In the genomic region with DNA sequence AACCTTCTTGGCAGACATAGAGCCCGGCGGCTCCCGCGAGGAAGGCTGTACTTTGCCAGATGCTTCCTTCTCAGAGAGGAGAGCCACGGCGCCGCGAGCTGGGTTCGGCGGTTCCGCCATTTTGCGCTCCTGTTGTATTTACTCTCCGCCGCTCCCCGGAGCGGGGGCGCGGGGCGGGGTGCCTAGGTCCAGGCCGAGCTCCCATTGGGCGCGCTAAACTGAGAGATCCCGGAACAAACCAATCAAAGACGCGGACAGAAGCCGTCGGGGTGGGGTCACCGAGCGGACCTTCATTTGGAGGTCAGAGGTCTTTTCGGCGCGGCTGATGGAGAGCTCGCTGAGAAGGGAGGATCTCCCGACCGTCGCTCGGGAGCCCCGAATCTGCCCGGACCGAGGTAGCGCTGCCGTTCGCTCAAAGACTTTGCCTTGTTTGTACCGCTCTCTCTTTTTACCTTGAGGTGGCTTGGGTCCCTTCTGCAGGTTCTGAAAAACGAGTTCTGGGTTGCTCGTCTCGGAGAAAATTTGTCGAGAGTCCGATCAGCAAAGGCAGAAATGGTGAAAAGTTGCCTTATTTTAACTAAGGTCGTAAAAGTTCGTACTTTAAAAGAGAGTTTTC, we compare ENCODE assay signal across 8 mouse cellular contexts. TPM values are rescaled to one million over a fixed set of nuclear protein-coding genes. Genes with fewer than 3 reads are reported as not detected.
DNase-seq lines count a peak whose midpoint lies in the region; ATAC-seq and TF ChIP-seq lines count a peak whose summit lies in the region.

No protein-coding gene starts in this region.

- no peak for TF ChIP-seq CTCF in C2C12 (IDR thresholded peaks at IDR 0.05; ENCODE audit: control insufficient read depth, insufficient read depth, insufficient read length)
- TF ChIP-seq CTCF in brain, embryonic 14.5 days (IDR thresholded peaks at IDR 0.05; ENCODE audit: borderline replicate concordance, extremely low read depth, insufficient read depth, insufficient read length): no peak
- TF ChIP-seq CTCF in liver, adult 2 months (IDR thresholded peaks at IDR 0.05; ENCODE audit: low read depth, low read length): no peak

- H3K4me3 ChIP-seq in C2C12 (ENCODE audit: insufficient read depth, poor library complexity, severe bottlenecking) (peak overlapping the region; percentile 80), myocyte (peak overlapping the region; percentile 90)
- peak overlapping the region; percentile 83 for H3K4me3 ChIP-seq in erythroblast, embryonic 14.5 days (replicated peaks)
- H3K4me3 ChIP-seq in heart, embryonic 11.5 days (ENCODE audit: low read depth, low read length): peak overlapping the region; percentile 99
- peak overlapping the region; percentile 90 for H3K4me3 ChIP-seq in kidney, embryonic 16.5 days (ENCODE audit: low read length)
- peak overlapping the region; percentile 98 for H3K4me3 ChIP-seq in liver, adult 2 months (ENCODE audit: insufficient read depth, low read depth, low read length)

- H3K27ac ChIP-seq in heart, embryonic 11.5 days (ENCODE audit: low read depth, low read length): peak overlapping the region; percentile 98
- H3K27ac ChIP-seq in kidney, embryonic 16.5 days (ENCODE audit: low read length): peak overlapping the region; percentile 99
- H3K27ac ChIP-seq in liver, adult 2 months (replicated peaks; ENCODE audit: insufficient read depth, low read depth, low read length): peak overlapping the region; percentile 93

- H3K79me2 ChIP-seq in C2C12 (ENCODE audit: control insufficient read depth, insufficient read depth) (peaks cover 52% of the 10 kb centered on the region), myocyte (ENCODE audit: control insufficient read depth, insufficient read depth) (peaks cover 54% of the 10 kb centered on the region)
- H3K79me2 ChIP-seq in liver, adult 2 months (ENCODE audit: control insufficient read depth, insufficient read depth, low read length): peaks cover 20% of the 10 kb centered on the region; the same call in 1 of the 2 replicates

- peak overlapping the region; percentile 62 for H3ac ChIP-seq in C2C12 (ENCODE audit: control insufficient read depth, insufficient read length, low read depth)
- H3ac ChIP-seq in myocyte (ENCODE audit: control insufficient read depth, insufficient read length): peak overlapping the region; percentile 69

- no peaks in the 10 kb centered on the region for H3K27me3 ChIP-seq in C2C12 (ENCODE audit: control insufficient read depth, insufficient read depth, insufficient read length)
- H3K27me3 ChIP-seq in erythroblast, embryonic 14.5 days (ENCODE audit: control insufficient read depth): no peaks in the 10 kb centered on the region
- no peaks in the 10 kb centered on the region for H3K27me3 ChIP-seq in heart, embryonic 11.5 days (ENCODE audit: control insufficient read depth, insufficient read depth, low read length)
- no peaks in the 10 kb centered on the region for H3K27me3 ChIP-seq in kidney, embryonic 16.5 days (ENCODE audit: insufficient read depth, low read length)
- no peaks in the 10 kb centered on the region for H3K27me3 ChIP-seq in liver, adult 2 months (ENCODE audit: control insufficient read depth, insufficient read depth, low read length)
- H3K27me3 ChIP-seq in myocyte (ENCODE audit: control insufficient read depth, insufficient read depth, insufficient read length): no peaks in the 10 kb centered on the region
- H3K27me3 ChIP-seq in splenic B cell, adult 2 months (ENCODE audit: control insufficient read depth, insufficient read depth, low read length, poor library complexity, severe bottlenecking): no peaks in the 10 kb centered on the region

- H3K36me3 ChIP-seq in C2C12 (ENCODE audit: control insufficient read depth, insufficient read depth) (no peaks in the 10 kb centered on the region), myocyte (ENCODE audit: control insufficient read depth, insufficient read depth) (no peaks in the 10 kb centered on the region)
- H3K36me3 ChIP-seq in erythroblast, embryonic 14.5 days (ENCODE audit: control insufficient read depth): peaks cover 35% of the 10 kb centered on the region
- 0 out of 2 replicates have a peak, but pooled peaks cover 2% of the 10 kb centered on the region for H3K36me3 ChIP-seq in heart, embryonic 11.5 days (ENCODE audit: control insufficient read depth, insufficient read depth, low read length)
- peaks cover under 1% of the 10 kb centered on the region; the same call in 1 of the 2 replicates for H3K36me3 ChIP-seq in kidney, embryonic 16.5 days (ENCODE audit: insufficient read depth, low read length)
- H3K36me3 ChIP-seq in liver, adult 2 months (ENCODE audit: control insufficient read depth, insufficient read depth, low read length): no peaks in the 10 kb centered on the region
- no peaks in the 10 kb centered on the region for H3K36me3 ChIP-seq in splenic B cell, adult 2 months (ENCODE audit: control insufficient read depth, insufficient read depth, low read length, poor library complexity, severe bottlenecking)

- peak; percentile 75; the same call in 1 of the 2 replicates for TF ChIP-seq POLR2A in brain, embryonic 14.5 days (IDR thresholded peaks at IDR 0.05; ENCODE audit: borderline replicate concordance, extremely low read depth, insufficient read depth, insufficient read length, poor library complexity, severe bottlenecking)
- TF ChIP-seq POLR2A in liver, adult 2 months (IDR thresholded peaks at IDR 0.05; ENCODE audit: extremely low read depth, insufficient read depth, low read length): peak; percentile 79
- peak; percentile 78 for TF ChIP-seq POLR2A in myocyte (IDR thresholded peaks at IDR 0.05; ENCODE audit: insufficient read length, low read depth)

- no peaks in the 10 kb centered on the region for H3K9me3 ChIP-seq in erythroblast, embryonic 14.5 days (ENCODE audit: control insufficient read depth, low read length)
- peaks cover under 1% of the 10 kb centered on the region; the same call in 1 of the 2 replicates for H3K9me3 ChIP-seq in heart, embryonic 11.5 days (replicated peaks; ENCODE audit: control insufficient read depth, low read length)
- peaks cover under 1% of the 10 kb centered on the region; the same call in 1 of the 2 replicates for H3K9me3 ChIP-seq in kidney, embryonic 16.5 days (ENCODE audit: low read length)

- peak; percentile 100 for ATAC-seq in heart, embryonic 11.5 days (replicated peaks; ENCODE audit: insufficient number of reproducible peaks, low FRiP score, low TSS enrichment)
- ATAC-seq in kidney, embryonic 16.5 days (ENCODE audit: low FRiP score, low TSS enrichment): peak; percentile 99

- H3K9ac ChIP-seq in heart, embryonic 11.5 days (ENCODE audit: low read depth, low read length): peak overlapping the region; percentile 97
- H3K9ac ChIP-seq in kidney, embryonic 16.5 days (replicated peaks; ENCODE audit: low read length): peak overlapping the region; percentile 98
- H3K9ac ChIP-seq in liver, adult 2 months (ENCODE audit: low read depth, low read length): peak overlapping the region; percentile 95

- DNase-seq in brain, embryonic 14.5 days (ENCODE audit: low read depth): peak; percentile 98
- peak; percentile 91 for DNase-seq in liver, adult 2 months (ENCODE audit: extremely low read depth, low read depth, low spot score)
- DNase-seq in splenic B cell, adult 2 months (ENCODE audit: low read depth, low spot score): peak; percentile 96

- H3K4me2 ChIP-seq in heart, embryonic 11.5 days: peak overlapping the region; percentile 71
- H3K4me2 ChIP-seq in kidney, embryonic 16.5 days (replicated peaks; ENCODE audit: low read depth, low read length): peak overlapping the region; percentile 70
- peak overlapping the region; percentile 77 for H3K4me2 ChIP-seq in myocyte (ENCODE audit: low read depth)

- H3K79me3 ChIP-seq in C2C12 (ENCODE audit: low read depth): peaks cover 41% of the 10 kb centered on the region

- H3K4me1 ChIP-seq in erythroblast, embryonic 14.5 days (ENCODE audit: control insufficient read depth): peaks cover 68% of the 10 kb centered on the region
- H3K4me1 ChIP-seq in heart, embryonic 11.5 days (ENCODE audit: control insufficient read depth, insufficient read depth, low read length): peaks cover 7% of the 10 kb centered on the region
- peaks cover 18% of the 10 kb centered on the region for H3K4me1 ChIP-seq in kidney, embryonic 16.5 days (ENCODE audit: insufficient read depth, low read length)
- H3K4me1 ChIP-seq in liver, adult 2 months (ENCODE audit: control insufficient read depth, insufficient read depth, low read length): peaks cover 5% of the 10 kb centered on the region

- under 1% methylated on average over 51 of the region's 51 CpGs for whole genome bisulfite sequencing in heart, embryonic 11.5 days (ENCODE audit: insufficient replicate concordance)
- under 1% methylated on average over 51 of the region's 51 CpGs for WGBS in kidney, embryonic 16.5 days
- under 1% methylated on average over 51 of the region's 51 CpGs for WGBS in liver, adult 2 months

TF ChIP-seq in C2C12, 6 proteins besides CTCF, POLR2A, EP300 and RAD21:
- TF ChIP-seq USF1 (IDR thresholded peaks at IDR 0.05; ENCODE audit: low read depth) (no peak), MYOD1 (IDR thresholded peaks at IDR 0.05; ENCODE audit: control insufficient read depth, insufficient read length, low read depth) (no peak), FOSL1 (IDR thresholded peaks at IDR 0.05; ENCODE audit: insufficient read depth, low read length, poor library complexity, severe bottlenecking) (no peak), CEBPB (IDR thresholded peaks at IDR 0.05; ENCODE audit: low read depth) (no peak), MYOG (IDR thresholded peaks at IDR 0.05; ENCODE audit: control insufficient read depth, extremely low read depth, insufficient read length) (no peak), MAX (IDR thresholded peaks at IDR 0.05) (no peak)

TF ChIP-seq in myocyte, 11 proteins besides CTCF, POLR2A, EP300 and RAD21:
- TF ChIP-seq POLR2AphosphoS2 (IDR thresholded peaks at IDR 0.05; ENCODE audit: insufficient read length, low read depth): peak; percentile 38
- no peak for TF ChIP-seq MAX (IDR thresholded peaks at IDR 0.05; ENCODE audit: low read depth)

RNA-seq across cellular contexts. Expression of a gene that starts 4.4 kb away (rescaled TPM):
- 1.9 TPM for polyA plus RNA-seq in C2C12 (2012; fragmentation: generic; extraction: Trizol)
- polyA plus RNA-seq in brain, embryonic 14.5 days (2012; rRNA removed): 7.9 and 9.5 TPM in 2 replicates
- polyA plus RNA-seq in erythroblast, embryonic 14.5 days (2012): 1.2 and 1.7 TPM in 2 replicates
- 5.9 and 8.4 TPM in 2 replicates for polyA plus RNA-seq in heart, embryonic 11.5 days (2014; fragmentation: Nextera tagmentation; extraction: Ambion mirVana)
- 4.5 and 5.6 TPM in 2 replicates for polyA plus RNA-seq in kidney, embryonic 16.5 days (2015; fragmentation: Nextera tagmentation; extraction: Ambion mirVana)
- 7.7 and 8.6 TPM in 2 replicates for total RNA-seq in liver, adult 2 months (2014; rRNA removed)
- 1.3 and 1.6 TPM in 2 replicates for polyA plus RNA-seq in liver, adult 2 months (2012; rRNA removed)
- 2.2 TPM for polyA plus RNA-seq in myocyte (2012; fragmentation: generic; extraction: Trizol)

Comparison
In these comparisons a context has a peak if more than half of its experiments do, and no peak if none do; other contexts are left out.
1. Peak in every context shown above with its lines: DNase-seq, ATAC-seq, H3K4me3 ChIP-seq and H3K27ac ChIP-seq.